Comparison of ENCODE assay signal across 11 mouse cellular contexts in genomic region chr1:92397511-92398051, GRCm38 (mm10).
DNase-seq lines count a peak whose midpoint lies in the region; ATAC-seq and TF ChIP-seq lines count a peak whose summit lies in the region.
"Had no signal": no experiment of that assay in that cellular context is flagged by ENCODE, and none has a peak within 500 bp of the region (broad histone marks: within the 10 kb centered on the region; RNA-seq: fewer than 3 reads in every experiment).

No protein-coding gene starts in this region.

- H3K27me3 ChIP-seq in kidney, postnatal 0 days (ENCODE audit: insufficient read depth, low read length) = no peaks in the 10 kb centered on the region
- H3K27me3 ChIP-seq in kidney, embryonic 15.5 days = no peaks in the 10 kb centered on the region
- H3K27me3 ChIP-seq in forebrain, embryonic 12.5 days = 0 out of 2 replicates have a peak, but pooled peaks cover 9% of the 10 kb centered on the region
- H3K27me3 ChIP-seq in limb, embryonic 10.5 days (ENCODE audit: low read depth, poor library complexity, severe bottlenecking) = no peaks in the 10 kb centered on the region
- no peaks in the 10 kb centered on the region for H3K27me3 ChIP-seq in neural tube, embryonic 14.5 days (ENCODE audit: control insufficient read depth, insufficient read depth, low read length)

- no peak overlapping the region for H3K4me3 ChIP-seq in kidney, postnatal 0 days (replicated peaks; ENCODE audit: low read depth, low read length)
- H3K4me3 ChIP-seq in kidney, embryonic 15.5 days (replicated peaks) = no peak overlapping the region
- H3K4me3 ChIP-seq in forebrain, embryonic 12.5 days (replicated peaks) = no peak overlapping the region
- 0 out of 2 replicates have a peak overlapping the region, but pooled peaks have one; percentile 13 for H3K4me3 ChIP-seq in limb, embryonic 10.5 days
- H3K4me3 ChIP-seq in neural tube, embryonic 14.5 days (ENCODE audit: low read depth, low read length) = no peak overlapping the region

- intact Hi-C loops in gastrocnemius, postnatal 14 days (cut with DNase I; ENCODE audit: low total_unique reads) = no loop called here
- intact Hi-C loops in gastrocnemius, postnatal 36 days (cut with DNase I) = no loop called here

- ATAC-seq in kidney, postnatal 0 days (replicated peaks; ENCODE audit: low FRiP score, low read depth) = no peak
- ATAC-seq in kidney, embryonic 15.5 days (replicated peaks; ENCODE audit: low FRiP score) = no peak
- ATAC-seq in forebrain, embryonic 12.5 days (ENCODE audit: low FRiP score) = peak; percentile 65; the same call in 1 of the 2 replicates
- ATAC-seq in neural tube, embryonic 14.5 days (ENCODE audit: low read depth) = peak; percentile 78
- ATAC-seq: Patski had no signal

- no peaks in the 10 kb centered on the region for H3K36me3 ChIP-seq in kidney, postnatal 0 days (ENCODE audit: insufficient read depth, low read length)
- H3K36me3 ChIP-seq in kidney, embryonic 15.5 days = no peaks in the 10 kb centered on the region
- H3K36me3 ChIP-seq in forebrain, embryonic 12.5 days (replicated peaks) = no peaks in the 10 kb centered on the region
- no peaks in the 10 kb centered on the region for H3K36me3 ChIP-seq in limb, embryonic 10.5 days
- no peaks in the 10 kb centered on the region for H3K36me3 ChIP-seq in neural tube, embryonic 14.5 days (ENCODE audit: control insufficient read depth, insufficient read depth, low read length)

- TF ChIP-seq CTCF in kidney, postnatal 0 days (IDR thresholded peaks at IDR 0.05; ENCODE audit: low read depth) = no peak

- 0 out of 2 replicates have a peak, but pooled peaks cover 4% of the 10 kb centered on the region for H3K4me1 ChIP-seq in kidney, postnatal 0 days (replicated peaks; ENCODE audit: insufficient read depth, low read length)
- H3K4me1 ChIP-seq in kidney, embryonic 15.5 days = peaks cover 10% of the 10 kb centered on the region; the same call in 1 of the 2 replicates
- peaks cover 21% of the 10 kb centered on the region for H3K4me1 ChIP-seq in forebrain, embryonic 12.5 days
- H3K4me1 ChIP-seq in limb, embryonic 10.5 days = peaks cover 36% of the 10 kb centered on the region
- H3K4me1 ChIP-seq in neural tube, embryonic 14.5 days (ENCODE audit: control insufficient read depth, insufficient read depth, low read length) = peaks cover 15% of the 10 kb centered on the region

- no peaks in the 10 kb centered on the region for H3K9me3 ChIP-seq in kidney, postnatal 0 days (replicated peaks; ENCODE audit: low read length)
- no peaks in the 10 kb centered on the region for H3K9me3 ChIP-seq in kidney, embryonic 15.5 days (replicated peaks)
- H3K9me3 ChIP-seq in forebrain, embryonic 12.5 days = no peaks in the 10 kb centered on the region
- H3K9me3 ChIP-seq in limb, embryonic 10.5 days (replicated peaks) = no peaks in the 10 kb centered on the region
- H3K9me3 ChIP-seq in neural tube, embryonic 14.5 days (ENCODE audit: control insufficient read depth, low read length) = no peaks in the 10 kb centered on the region

- 29% methylated on average over 12 of the region's 12 CpGs for WGBS in kidney, postnatal 0 days
- WGBS in kidney, embryonic 15.5 days = 24% methylated on average over 12 of the region's 12 CpGs
- 3% methylated on average over 12 of the region's 12 CpGs for WGBS in forebrain, embryonic 12.5 days
- WGBS in limb, embryonic 10.5 days = 11% methylated on average over 12 of the region's 12 CpGs
- WGBS in neural tube, embryonic 14.5 days = 11% methylated on average over 12 of the region's 12 CpGs

- H3K9ac ChIP-seq in kidney, postnatal 0 days (ENCODE audit: low read depth, low read length) = no peak overlapping the region
- no peak overlapping the region for H3K9ac ChIP-seq in kidney, embryonic 15.5 days
- no peak overlapping the region for H3K9ac ChIP-seq in forebrain, embryonic 12.5 days
- 0 out of 2 replicates have a peak overlapping the region, but pooled peaks have one; percentile 21 for H3K9ac ChIP-seq in neural tube, embryonic 14.5 days (replicated peaks; ENCODE audit: low read depth, low read length)
- H3K9ac ChIP-seq: liver, embryonic 14.5 days had no signal

- DNase-seq in kidney, postnatal 0 days (ENCODE audit: low spot score) = peak; percentile 18
- DNase-seq in limb, embryonic 10.5 days (ENCODE audit: low spot score) = peak; percentile 68
- no peak for DNase-seq in spleen, postnatal 36 days (ENCODE audit: low spot score in 2 of 2)
- DNase-seq in gastrocnemius, postnatal 14 days = no peak
- no peak for DNase-seq in gastrocnemius, postnatal 36 days
- DNase-seq: gastrocnemius, postnatal 10 days had no signal

- no peak overlapping the region for H3K4me2 ChIP-seq in kidney, postnatal 0 days (ENCODE audit: low read length)
- no peak overlapping the region for H3K4me2 ChIP-seq in kidney, embryonic 15.5 days
- H3K4me2 ChIP-seq in forebrain, embryonic 12.5 days = peak overlapping the region; percentile 24
- H3K4me2 ChIP-seq in neural tube, embryonic 14.5 days (ENCODE audit: low read depth, low read length) = no peak overlapping the region

- no peak overlapping the region for H3K27ac ChIP-seq in kidney, postnatal 0 days
- H3K27ac ChIP-seq in kidney, embryonic 15.5 days = no peak overlapping the region
- 0 out of 2 replicates have a peak overlapping the region, but pooled peaks have one; percentile 27 for H3K27ac ChIP-seq in forebrain, embryonic 12.5 days
- H3K27ac ChIP-seq in limb, embryonic 10.5 days = peak overlapping the region; percentile 69
- peak overlapping the region; percentile 81 for H3K27ac ChIP-seq in neural tube, embryonic 14.5 days (ENCODE audit: low read depth, low read length)
- H3K27ac ChIP-seq: liver, embryonic 14.5 days had no signal

Comparison
In these comparisons a context has a peak if more than half of its experiments do, and no peak if none do; other contexts are left out.
1. ATAC-seq: peak in forebrain, embryonic 12.5 days (single experiment) and neural tube, embryonic 14.5 days (single experiment); none in kidney, postnatal 0 days (single experiment) and kidney, embryonic 15.5 days (single experiment).
2. DNase-seq: peak in kidney, postnatal 0 days (single experiment) and limb, embryonic 10.5 days (single experiment); none in spleen, postnatal 36 days (0 of 2), gastrocnemius, postnatal 14 days (single experiment) and gastrocnemius, postnatal 36 days (0 of 2).
3. H3K27ac ChIP-seq: peak in forebrain, embryonic 12.5 days (single experiment), limb, embryonic 10.5 days (single experiment) and neural tube, embryonic 14.5 days (single experiment); none in kidney, postnatal 0 days (single experiment) and kidney, embryonic 15.5 days (single experiment).